Mouse (Mus musculus): Measurements from ENCODE around the gene Cngb1. TPM values are rescaled to one million over a fixed set of nuclear protein-coding genes. Genes with fewer than 3 reads are reported as not detected.

The Cngb1 gene
- polyA plus RNA-seq, 1 experiment from 2014 or later: 0.59 TPM

DNA sequence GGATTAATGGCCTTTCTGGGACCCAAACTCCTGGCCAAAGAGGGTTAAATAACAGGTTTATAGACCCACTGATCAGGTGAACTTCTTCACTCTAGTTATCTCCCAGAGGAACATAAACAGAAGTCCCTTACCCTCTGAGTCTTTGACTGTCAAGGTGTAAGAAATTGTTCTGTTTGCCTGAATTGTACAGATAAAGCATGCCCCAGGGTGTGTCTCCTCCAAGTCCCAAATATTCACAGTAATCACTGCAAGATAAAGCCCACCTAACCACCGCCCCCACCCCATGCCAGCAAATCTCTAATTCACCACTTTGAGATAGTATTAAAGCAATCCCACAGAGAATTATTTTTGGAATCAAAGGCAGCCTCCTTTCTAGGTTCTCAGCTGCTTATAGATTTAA is 24.0 kb upstream of the Cngb1 start:
- Histone ChIP-seq H3K27ac (replicated peaks; ENCODE audit: low read depth, low read length) (no peak overlapping the region), H3K36me3 (ENCODE audit: control insufficient read depth, insufficient read depth, low read length) (peaks cover 47% of the 10 kb centered on the region), H3K9ac (replicated peaks; ENCODE audit: low read length) (peak overlapping the region; percentile 96), H3K4me3 (replicated peaks; ENCODE audit: low read depth, low read length) (peak overlapping the region; percentile 88), H3K27me3 (ENCODE audit: control insufficient read depth, insufficient read depth, low read length) (no peaks in the 10 kb centered on the region), H3K9me3 (ENCODE audit: control insufficient read depth, low read length) (no peaks in the 10 kb centered on the region), H3K4me1 (ENCODE audit: control insufficient read depth, insufficient read depth, low read length) (peaks cover 21% of the 10 kb centered on the region), H3K4me2 (ENCODE audit: low read length) (peak overlapping the region; percentile 89)
- no peak for DNase-seq
- no peak for ATAC-seq (ENCODE audit: low FRiP score, low TSS enrichment)
- 74% methylated on average over 1 of the region's 1 CpGs for WGBS

DNA sequence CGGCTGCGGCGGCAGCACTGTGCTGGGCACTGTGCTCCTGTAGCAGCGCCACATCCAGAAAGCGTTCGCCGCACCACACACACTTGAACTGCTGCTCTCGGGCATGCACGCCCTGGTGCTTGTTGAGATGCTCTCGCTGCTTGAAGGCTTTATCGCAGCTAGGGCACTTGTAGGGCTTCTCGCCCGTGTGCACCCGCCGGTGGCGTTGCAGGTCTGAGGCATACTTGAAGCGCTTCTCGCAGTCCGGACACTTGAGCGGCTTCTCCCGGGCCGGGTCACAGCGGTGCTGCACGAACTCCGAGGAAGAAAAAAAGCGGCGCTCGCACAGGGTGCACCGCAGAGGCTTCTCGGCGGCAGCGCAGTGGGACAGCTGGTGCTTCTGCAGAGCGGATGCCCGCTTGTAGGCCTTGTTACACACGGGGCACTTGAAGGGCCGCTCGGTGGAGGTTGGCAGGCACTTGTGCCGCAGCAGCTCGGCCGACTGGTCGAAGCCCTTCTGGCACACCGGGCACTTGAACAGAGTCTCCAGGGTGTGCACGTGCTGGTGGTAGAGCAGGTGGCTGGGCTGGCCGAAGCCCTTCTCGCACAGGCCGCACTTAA is 21.6 kb upstream of the Cngb1 start:
- no peak overlapping the region for H3K4me2 ChIP-seq (ENCODE audit: low read length)
- peaks cover 62% of the 10 kb centered on the region for H3K36me3 ChIP-seq (ENCODE audit: control insufficient read depth, insufficient read depth, low read length)
- H3K4me1 ChIP-seq (ENCODE audit: control insufficient read depth, insufficient read depth, low read length): peaks cover 20% of the 10 kb centered on the region
- no peak overlapping the region for H3K27ac ChIP-seq (replicated peaks; ENCODE audit: low read depth, low read length)
- no peak overlapping the region for H3K9ac ChIP-seq (replicated peaks; ENCODE audit: low read length)
- H3K4me3 ChIP-seq (replicated peaks; ENCODE audit: low read depth, low read length): no peak overlapping the region
- DNase-seq: no peak
- no peaks in the 10 kb centered on the region for H3K9me3 ChIP-seq (ENCODE audit: control insufficient read depth, low read length)
- no peak for ATAC-seq (ENCODE audit: low FRiP score, low TSS enrichment)
- H3K27me3 ChIP-seq (ENCODE audit: control insufficient read depth, insufficient read depth, low read length): no peaks in the 10 kb centered on the region
- 91% methylated on average over 46 of the region's 46 CpGs for WGBS

DNA sequence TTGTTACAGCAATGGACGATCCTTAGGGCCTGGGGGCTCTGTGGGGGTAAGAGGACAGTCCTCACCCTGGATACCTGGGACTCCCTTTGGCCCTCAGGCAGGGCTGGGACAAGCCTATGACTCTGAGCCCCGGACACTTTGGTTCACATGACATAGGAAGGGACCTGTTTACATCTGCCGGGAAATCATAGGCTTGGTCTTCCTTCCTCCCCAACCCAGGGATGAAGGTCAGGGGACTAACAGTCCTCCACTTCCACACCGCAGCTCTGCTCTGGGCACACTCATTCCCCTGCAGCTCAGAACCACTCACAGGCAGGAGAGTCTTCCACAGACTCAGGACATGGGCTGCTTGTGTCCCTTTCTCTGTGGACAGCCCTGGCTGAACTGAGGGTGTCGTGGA is 20.4 kb upstream of the Cngb1 start:
- no peak overlapping the region for H3K27ac ChIP-seq (replicated peaks; ENCODE audit: low read depth, low read length)
- ATAC-seq (ENCODE audit: low FRiP score, low TSS enrichment) (no peak), DNase-seq (no peak)
- H3K9me3 ChIP-seq (ENCODE audit: control insufficient read depth, low read length): no peaks in the 10 kb centered on the region
- H3K36me3 ChIP-seq (ENCODE audit: control insufficient read depth, insufficient read depth, low read length): peaks cover 62% of the 10 kb centered on the region
- peaks cover 13% of the 10 kb centered on the region for H3K4me1 ChIP-seq (ENCODE audit: control insufficient read depth, insufficient read depth, low read length)
- no peak overlapping the region for H3K4me2 ChIP-seq (ENCODE audit: low read length)
- no peaks in the 10 kb centered on the region for H3K27me3 ChIP-seq (ENCODE audit: control insufficient read depth, insufficient read depth, low read length)
- no peak overlapping the region for H3K9ac ChIP-seq (replicated peaks; ENCODE audit: low read length)
- WGBS: 93% methylated on average over 5 of the region's 5 CpGs
- no peak overlapping the region for H3K4me3 ChIP-seq (replicated peaks; ENCODE audit: low read depth, low read length)

DNA sequence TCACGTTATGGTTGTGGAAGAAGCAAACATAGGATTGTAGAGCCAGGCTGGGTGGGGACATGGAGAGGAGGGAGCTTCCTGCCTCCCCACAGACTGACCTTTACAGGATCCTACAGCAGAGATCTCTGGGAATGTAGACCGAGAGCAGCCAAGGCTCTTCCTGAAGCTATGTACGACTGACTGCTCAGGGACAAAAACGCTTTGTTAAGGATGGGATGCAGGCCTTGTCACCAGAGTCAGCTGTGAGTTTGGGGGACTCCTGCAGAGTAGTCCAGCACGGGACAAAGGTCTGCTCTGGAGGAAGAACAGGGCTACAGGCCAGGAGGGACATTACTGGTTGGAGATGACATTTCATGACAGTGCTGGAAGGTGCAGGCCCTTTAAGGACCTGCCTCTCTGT is 18.3 kb upstream of the Cngb1 start:
- H3K27ac ChIP-seq (replicated peaks; ENCODE audit: low read depth, low read length): no peak overlapping the region
- H3K27me3 ChIP-seq (ENCODE audit: control insufficient read depth, insufficient read depth, low read length): 0 out of 2 replicates have a peak, but pooled peaks cover 3% of the 10 kb centered on the region
- ATAC-seq (ENCODE audit: low FRiP score, low TSS enrichment): no peak
- no peak overlapping the region for H3K4me3 ChIP-seq (replicated peaks; ENCODE audit: low read depth, low read length)
- 32% methylated on average over 5 of the region's 5 CpGs for WGBS
- peaks cover 11% of the 10 kb centered on the region for H3K4me1 ChIP-seq (ENCODE audit: control insufficient read depth, insufficient read depth, low read length)
- no peak overlapping the region for H3K4me2 ChIP-seq (ENCODE audit: low read length)
- H3K9me3 ChIP-seq (ENCODE audit: control insufficient read depth, low read length): no peaks in the 10 kb centered on the region
- peaks cover 58% of the 10 kb centered on the region for H3K36me3 ChIP-seq (ENCODE audit: control insufficient read depth, insufficient read depth, low read length)
- DNase-seq: no peak
- no peak overlapping the region for H3K9ac ChIP-seq (replicated peaks; ENCODE audit: low read length)

DNA sequence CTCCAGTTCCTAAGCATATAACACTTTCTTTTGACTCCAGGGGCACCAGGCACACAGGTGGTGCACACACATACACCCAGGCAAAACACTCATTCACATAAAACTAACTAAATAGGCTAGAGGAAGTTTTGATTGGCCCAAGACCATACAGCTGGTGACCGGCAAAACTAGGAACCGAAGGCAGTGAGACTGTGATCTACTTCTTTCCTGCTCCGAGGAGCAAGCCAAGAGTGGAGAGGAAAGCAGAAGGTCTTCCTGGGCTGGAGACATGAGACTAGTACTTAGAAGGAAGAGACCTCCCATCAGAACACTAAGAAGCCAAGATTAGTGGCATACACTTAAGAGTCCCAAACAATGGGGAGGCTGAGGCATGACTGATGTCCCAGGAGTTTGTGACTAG is 16.8 kb upstream of the Cngb1 start:
- 0 out of 2 replicates have a peak, but pooled peaks cover 3% of the 10 kb centered on the region for H3K27me3 ChIP-seq (ENCODE audit: control insufficient read depth, insufficient read depth, low read length)
- H3K36me3 ChIP-seq (ENCODE audit: control insufficient read depth, insufficient read depth, low read length): peaks cover 43% of the 10 kb centered on the region
- no peak overlapping the region for H3K27ac ChIP-seq (replicated peaks; ENCODE audit: low read depth, low read length)
- 88% methylated on average over 3 of the region's 3 CpGs for WGBS
- no peak overlapping the region for H3K4me3 ChIP-seq (replicated peaks; ENCODE audit: low read depth, low read length)
- H3K4me1 ChIP-seq (ENCODE audit: control insufficient read depth, insufficient read depth, low read length): peaks cover 10% of the 10 kb centered on the region
- H3K9me3 ChIP-seq (ENCODE audit: control insufficient read depth, low read length): no peaks in the 10 kb centered on the region
- no peak overlapping the region for H3K4me2 ChIP-seq (ENCODE audit: low read length)
- H3K9ac ChIP-seq (replicated peaks; ENCODE audit: low read length): no peak overlapping the region
- no peak for DNase-seq
- ATAC-seq (ENCODE audit: low FRiP score, low TSS enrichment): no peak

DNA sequence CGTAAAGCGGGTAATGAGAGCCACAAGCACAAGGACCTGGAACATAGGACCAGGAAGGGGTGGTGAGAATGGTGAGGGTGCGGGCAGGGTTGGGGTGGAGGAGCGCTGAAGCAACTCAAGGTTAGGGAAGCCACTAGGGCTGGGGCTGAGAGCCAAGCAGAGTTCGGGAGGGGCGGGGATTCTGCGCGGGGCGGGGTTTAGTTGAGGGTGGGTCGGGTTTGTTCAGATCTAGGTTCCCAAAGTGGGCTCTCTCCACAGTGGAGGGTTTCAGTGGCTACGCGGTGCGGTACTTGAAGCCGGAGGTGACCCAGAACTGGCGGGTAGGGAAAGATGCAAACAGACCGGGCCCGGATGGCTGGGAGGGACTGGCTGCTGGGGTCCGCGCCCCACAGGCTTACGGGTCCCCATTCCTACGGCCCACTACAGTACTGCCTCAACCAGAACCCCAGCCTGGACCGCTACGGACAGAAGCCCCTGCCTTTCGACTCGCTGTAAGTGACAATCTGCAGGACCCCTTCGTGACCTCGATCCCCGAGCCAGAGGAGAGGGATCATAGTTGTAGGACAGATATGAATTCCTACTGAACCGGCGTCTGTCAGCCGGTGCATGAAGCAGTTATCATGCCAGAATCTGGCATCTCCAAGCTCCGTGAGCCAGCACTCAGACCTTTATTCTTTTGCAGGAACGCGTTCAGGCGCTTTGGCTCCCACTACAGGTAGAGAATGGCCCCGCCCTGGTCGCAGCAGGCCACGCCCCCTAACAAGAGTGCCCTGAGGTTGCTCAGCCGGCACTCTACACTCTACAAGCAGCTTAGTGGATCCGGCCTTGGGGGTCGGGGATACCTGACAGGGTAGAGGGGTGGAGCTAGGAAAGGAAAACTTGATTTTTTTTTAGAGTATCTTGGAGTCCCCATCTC is 14.1 kb upstream of the Cngb1 start:
- WGBS: 2% methylated on average over 40 of the region's 41 CpGs
- Histone ChIP-seq H3K9me3 (ENCODE audit: control insufficient read depth, low read length) (no peaks in the 10 kb centered on the region), H3K36me3 (ENCODE audit: control insufficient read depth, insufficient read depth, low read length) (peaks cover 16% of the 10 kb centered on the region), H3K4me2 (ENCODE audit: low read length) (peak overlapping the region; percentile 73), H3K9ac (replicated peaks; ENCODE audit: low read length) (peak overlapping the region; percentile 52), H3K27me3 (ENCODE audit: control insufficient read depth, insufficient read depth, low read length) (0 out of 2 replicates have a peak, but pooled peaks cover 3% of the 10 kb centered on the region), H3K4me1 (ENCODE audit: control insufficient read depth, insufficient read depth, low read length) (peaks cover 10% of the 10 kb centered on the region), H3K27ac (replicated peaks; ENCODE audit: low read depth, low read length) (no peak overlapping the region), H3K4me3 (replicated peaks; ENCODE audit: low read depth, low read length) (peak overlapping the region; percentile 39)
- DNase-seq (peak; percentile 78), ATAC-seq (ENCODE audit: low FRiP score, low TSS enrichment) (peak; percentile 49; the same call in 1 of the 2 replicates)

DNA sequence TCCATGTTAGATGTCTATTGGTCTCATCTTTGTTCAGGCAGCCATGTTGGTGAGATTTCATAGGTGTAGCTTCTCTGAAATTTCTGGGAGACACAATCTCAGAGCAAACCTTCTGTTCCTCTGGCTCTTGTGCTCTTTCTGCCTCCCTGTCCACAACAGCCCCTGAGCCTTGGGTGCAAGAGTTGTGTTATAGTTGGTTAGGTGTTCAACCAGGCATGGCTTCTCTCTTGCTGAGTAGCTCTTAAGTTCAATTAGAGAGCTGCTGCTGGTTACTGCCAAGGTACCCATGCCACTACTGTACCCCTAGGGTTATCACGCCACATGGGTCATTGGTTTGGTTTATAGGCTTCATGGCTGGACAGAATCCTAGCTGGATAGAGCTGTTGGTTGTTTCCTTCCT is 9.0 kb upstream of the Cngb1 start:
- Histone ChIP-seq H3K27me3 (ENCODE audit: control insufficient read depth, insufficient read depth, low read length) (0 out of 2 replicates have a peak, but pooled peaks cover 3% of the 10 kb centered on the region), H3K9me3 (ENCODE audit: control insufficient read depth, low read length) (no peaks in the 10 kb centered on the region), H3K4me1 (ENCODE audit: control insufficient read depth, insufficient read depth, low read length) (peaks cover 14% of the 10 kb centered on the region), H3K4me3 (replicated peaks; ENCODE audit: low read depth, low read length) (no peak overlapping the region), H3K4me2 (ENCODE audit: low read length) (no peak overlapping the region), H3K36me3 (ENCODE audit: control insufficient read depth, insufficient read depth, low read length) (no peaks in the 10 kb centered on the region), H3K9ac (replicated peaks; ENCODE audit: low read length) (no peak overlapping the region), H3K27ac (replicated peaks; ENCODE audit: low read depth, low read length) (no peak overlapping the region)
- no peak for DNase-seq
- 97% methylated on average over 1 of the region's 1 CpGs for WGBS
- ATAC-seq (ENCODE audit: low FRiP score, low TSS enrichment): no peak

DNA sequence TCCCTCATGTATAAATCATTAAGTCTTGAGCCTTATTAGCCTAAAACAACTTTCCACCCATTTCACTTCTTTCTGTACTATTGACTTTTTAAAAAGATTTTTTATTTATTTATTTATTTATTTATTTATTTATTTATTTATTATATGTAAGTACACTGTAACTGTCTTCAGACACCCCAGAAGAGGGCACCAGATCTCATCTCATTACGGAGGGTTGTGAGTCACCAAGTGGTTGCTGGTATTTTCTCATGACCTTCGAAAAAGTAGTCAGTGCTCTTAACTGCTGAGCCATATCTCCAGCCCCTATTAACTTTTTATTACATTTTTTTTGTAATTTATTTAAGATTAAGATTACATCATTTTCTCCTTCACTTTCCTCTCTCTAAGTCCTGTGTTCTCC is 8.3 kb upstream of the Cngb1 start:
- H3K4me2 ChIP-seq (ENCODE audit: low read length): no peak overlapping the region
- 0 out of 2 replicates have a peak, but pooled peaks cover under 1% of the 10 kb centered on the region for H3K27me3 ChIP-seq (ENCODE audit: control insufficient read depth, insufficient read depth, low read length)
- ATAC-seq (ENCODE audit: low FRiP score, low TSS enrichment) (no peak), DNase-seq (no peak)
- H3K9ac ChIP-seq (replicated peaks; ENCODE audit: low read length): no peak overlapping the region
- no peak overlapping the region for H3K4me3 ChIP-seq (replicated peaks; ENCODE audit: low read depth, low read length)
- no peaks in the 10 kb centered on the region for H3K36me3 ChIP-seq (ENCODE audit: control insufficient read depth, insufficient read depth, low read length)
- H3K9me3 ChIP-seq (ENCODE audit: control insufficient read depth, low read length): no peaks in the 10 kb centered on the region
- 82% methylated on average over 2 of the region's 2 CpGs for WGBS
- peaks cover 9% of the 10 kb centered on the region for H3K4me1 ChIP-seq (ENCODE audit: control insufficient read depth, insufficient read depth, low read length)
- H3K27ac ChIP-seq (replicated peaks; ENCODE audit: low read depth, low read length): no peak overlapping the region

Measured in midbrain, embryonic 14.5 days (tissue).